Comparison of ENCODE assay signal across 12 mouse cellular contexts in the genomic region with DNA sequence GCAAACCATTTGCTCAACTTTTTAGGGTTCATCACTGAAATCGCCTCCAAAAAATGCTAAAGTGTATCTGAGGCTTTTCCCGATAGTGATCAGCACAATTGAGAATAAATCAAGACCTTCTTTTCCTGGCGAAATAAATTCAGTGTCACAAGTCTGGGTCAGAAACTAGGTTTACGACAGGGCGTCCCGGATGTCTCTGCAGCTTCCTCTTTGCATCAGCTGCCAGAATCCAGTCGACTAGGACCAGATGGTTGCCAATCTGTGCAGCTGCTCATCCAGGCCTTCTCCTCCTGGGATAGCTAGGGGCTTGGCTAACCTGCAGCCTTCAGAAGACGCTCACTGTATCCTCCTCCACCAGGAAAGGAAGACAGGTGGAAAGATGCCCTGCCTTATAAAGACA.
A peak's percentile ranks its signal among the peaks of the same experiment; 100 is the strongest.
DNase-seq lines count a peak whose midpoint lies in the region; ATAC-seq and TF ChIP-seq lines count a peak whose summit lies in the region.
"Had no signal": no experiment of that assay in that cellular context is flagged by ENCODE, and none has a peak within 500 bp of the region (broad histone marks: within the 10 kb centered on the region; RNA-seq: fewer than 3 reads in every experiment).

No protein-coding gene starts in this region.

- no peak overlapping the region for H3K4me3 ChIP-seq in kidney, embryonic 15.5 days (replicated peaks)
- H3K4me3 ChIP-seq in layer of hippocampus, adult 2 months, result no peak overlapping the region
- H3K4me3 ChIP-seq: embryonic facial prominence, embryonic 12.5 days; heart, embryonic 13.5 days; myocyte had no signal

- no peak for TF ChIP-seq CTCF in layer of hippocampus, adult 2 months (conservative IDR thresholded peaks at IDR 0.05)

- peak; percentile 4 for DNase-seq in cerebellum, adult 11-12 months
- no peak for DNase-seq in cerebellum, adult 18-20 months
- peak; percentile 55 for DNase-seq in kidney, adult 18-20 months
- peak; percentile 8 to 10 for DNase-seq in cerebellum, postnatal 36 days
- peak; percentile 19 to 26 for DNase-seq in layer of hippocampus, adult 2 months (ENCODE audit: low spot score in 2 of 2)
- DNase-seq in embryo, embryonic 11 days, result no peak

- H3K36me3 ChIP-seq in kidney, embryonic 15.5 days, result no peaks in the 10 kb centered on the region
- H3K36me3 ChIP-seq: embryonic facial prominence, embryonic 12.5 days; heart, embryonic 13.5 days had no signal

- ATAC-seq in kidney, embryonic 15.5 days (replicated peaks; ENCODE audit: low FRiP score), result no peak
- ATAC-seq in megakaryocyte progenitor cell, adult 5-6 weeks (replicated peaks; ENCODE audit: poor library complexity), result no peak
- ATAC-seq: inflammation-experienced regulatory T-cells, adult 6 months had no signal

- WGBS in kidney, embryonic 15.5 days, result 46% methylated on average over 8 of the region's 8 CpGs

- no peaks in the 10 kb centered on the region for H3K9me3 ChIP-seq in kidney, embryonic 15.5 days (replicated peaks)
- H3K9me3 ChIP-seq: embryonic facial prominence, embryonic 12.5 days; heart, embryonic 13.5 days had no signal

- H3K27ac ChIP-seq in kidney, embryonic 15.5 days, result no peak overlapping the region
- H3K27ac ChIP-seq in layer of hippocampus, adult 2 months, result no peak overlapping the region
- H3K27ac ChIP-seq: embryonic facial prominence, embryonic 12.5 days; heart, embryonic 13.5 days had no signal

- H3K4me2 ChIP-seq in kidney, embryonic 15.5 days, result no peak overlapping the region
- H3K4me2 ChIP-seq: embryonic facial prominence, embryonic 12.5 days; heart, embryonic 13.5 days had no signal

- H3K9ac ChIP-seq in kidney, embryonic 15.5 days, result no peak overlapping the region
- H3K9ac ChIP-seq: embryonic facial prominence, embryonic 12.5 days; heart, embryonic 13.5 days had no signal

- H3K4me1 ChIP-seq in kidney, embryonic 15.5 days, result no peaks in the 10 kb centered on the region
- H3K4me1 ChIP-seq: embryonic facial prominence, embryonic 12.5 days; heart, embryonic 13.5 days had no signal

- H3K27me3 ChIP-seq in kidney, embryonic 15.5 days, result no peaks in the 10 kb centered on the region
- H3K27me3 ChIP-seq: embryonic facial prominence, embryonic 12.5 days; heart, embryonic 13.5 days had no signal

Comparison
In these comparisons a context has a peak if more than half of its experiments do, and no peak if none do; other contexts are left out.
1. DNase-seq: peak in cerebellum, adult 11-12 months (single experiment), kidney, adult 18-20 months (single experiment), cerebellum, postnatal 36 days (2 of 2) and layer of hippocampus, adult 2 months (2 of 2); none in cerebellum, adult 18-20 months (0 of 2) and embryo, embryonic 11 days (single experiment).